Comparison of ENCODE assay signal across 9 mouse cellular contexts in genomic region chr4:148075259-148075658, GRCm38 (mm10). TPM values are rescaled to one million over a fixed set of nuclear protein-coding genes. Genes with fewer than 3 reads are reported as not detected.
DNase-seq lines count a peak whose midpoint lies in the region; ATAC-seq and TF ChIP-seq lines count a peak whose summit lies in the region.
"Had no signal": no experiment of that assay in that cellular context is flagged by ENCODE, and none has a peak within 500 bp of the region (broad histone marks: within the 10 kb centered on the region; RNA-seq: fewer than 3 reads in every experiment).

No protein-coding gene starts in this region.

- H3K4me2 ChIP-seq in hindbrain, postnatal 0 days (ENCODE audit: low read depth, low read length), result peak overlapping the region; percentile 46

- no peak for TF ChIP-seq CTCF in cortical plate, adult 2 months (IDR thresholded peaks at IDR 0.05; ENCODE audit: extremely low read depth, insufficient read depth, low read length)
- no peak for TF ChIP-seq CTCF in hindbrain, postnatal 0 days (IDR thresholded peaks at IDR 0.05; ENCODE audit: low read depth)

- H3K9me3 ChIP-seq in hindbrain, postnatal 0 days (ENCODE audit: low read length), result no peaks in the 10 kb centered on the region

- ATAC-seq in hindbrain, postnatal 0 days, result 0 out of 2 replicates have a peak, but pooled peaks have one; percentile 31

- no peaks in the 10 kb centered on the region for H3K27me3 ChIP-seq in hindbrain, postnatal 0 days (ENCODE audit: insufficient read depth, low read length)

- DNase-seq in T-cell, adult 2 months (ENCODE audit: low spot score), result peak; percentile 63
- DNase-seq in gastrocnemius, postnatal 10 days, result peak; percentile 65
- DNase-seq in hindbrain, postnatal 0 days (ENCODE audit: low spot score), result peak; percentile 83
- peak; percentile 32 to 56 for DNase-seq in left cerebral cortex, adult 8-10 months (ENCODE audit: low spot score in 2 of 2)
- DNase-seq in lung, postnatal 4 days, result peak; percentile 76 to 78
- DNase-seq in retina, adult 2 months (ENCODE audit: low read depth, low spot score), result peak; percentile 54
- peak; percentile 82 for DNase-seq in thymus, postnatal 4 days

- no peak for TF ChIP-seq POLR2A in cortical plate, adult 2 months (IDR thresholded peaks at IDR 0.05; ENCODE audit: extremely low read depth, insufficient read depth, low read length)

- no peak overlapping the region for H3K27ac ChIP-seq in cortical plate, adult 2 months (ENCODE audit: insufficient read depth, low read length)
- H3K27ac ChIP-seq in hindbrain, postnatal 0 days, result no peak overlapping the region

- WGBS in hindbrain, postnatal 0 days, result 33% methylated on average over 21 of the region's 21 CpGs

- 0 out of 2 replicates have a peak overlapping the region, but pooled peaks have one; percentile 9 for H3K9ac ChIP-seq in hindbrain, postnatal 0 days (replicated peaks; ENCODE audit: low read length)

- no peaks in the 10 kb centered on the region for H3K36me3 ChIP-seq in hindbrain, postnatal 0 days (ENCODE audit: insufficient read depth, low read length)

- H3K4me3 ChIP-seq in cortical plate, adult 2 months (ENCODE audit: insufficient read depth, low read length), result 0 out of 2 replicates have a peak overlapping the region, but pooled peaks have one; percentile 13
- H3K4me3 ChIP-seq in hindbrain, postnatal 0 days (ENCODE audit: low read length), result peak overlapping the region; percentile 19

- no peaks in the 10 kb centered on the region for H3K4me1 ChIP-seq in cortical plate, adult 2 months (ENCODE audit: control insufficient read depth, insufficient read depth, low read length)
- H3K4me1 ChIP-seq in hindbrain, postnatal 0 days (ENCODE audit: insufficient read depth, low read length), result no peaks in the 10 kb centered on the region

RNA-seq across cellular contexts. Expression of gene Agtrap, which starts 12.6 kb away (rescaled TPM):
- 5.8 and 6.1 TPM in 2 replicates for polyA plus RNA-seq in cortical plate, adult 2 months (2012; rRNA removed)
- 10 to 100 TPM; 14.9 to 15.5 TPM for total RNA-seq in gastrocnemius, postnatal 10 days (2021)
- 6.2 and 7.6 TPM in 2 replicates for total RNA-seq in hindbrain, postnatal 0 days (2014; rRNA removed)
- polyA plus RNA-seq in hindbrain, postnatal 0 days (2015; fragmentation: Nextera tagmentation; extraction: Ambion mirVana), result 9.9 and 10.4 TPM in 2 replicates
- 10 to 100 TPM in 2 of 4 experiments, 1 to 10 TPM in 2; 9.1 to 13.5 (median 10.6) TPM for total RNA-seq in left cerebral cortex, adult 8-10 months (2022)

RNA-seq across cellular contexts. Expression of gene Mthfr, which starts 36.4 kb away (rescaled TPM):
- 32.2 and 34.2 TPM in 2 replicates for polyA plus RNA-seq in cortical plate, adult 2 months (2012; rRNA removed)
- total RNA-seq in gastrocnemius, postnatal 10 days (2021), result 10 to 100 TPM; 20.0 to 23.4 TPM
- 46.0 and 52.4 TPM in 2 replicates for total RNA-seq in hindbrain, postnatal 0 days (2014; rRNA removed)
- polyA plus RNA-seq in hindbrain, postnatal 0 days (2015; fragmentation: Nextera tagmentation; extraction: Ambion mirVana), result 9.3 and 10.6 TPM in 2 replicates
- 10 to 100 TPM; 26.7 to 36.9 (median 31.1) TPM for total RNA-seq in left cerebral cortex, adult 8-10 months (2022)

RNA-seq across cellular contexts. Expression of gene Clcn6, which starts 36.6 kb away (rescaled TPM):
- polyA plus RNA-seq in cortical plate, adult 2 months (2012; rRNA removed), result 44.6 and 45.0 TPM in 2 replicates
- 1 to 10 TPM; 7.1 to 8.5 TPM for total RNA-seq in gastrocnemius, postnatal 10 days (2021)
- 58.6 and 60.7 TPM in 2 replicates for total RNA-seq in hindbrain, postnatal 0 days (2014; rRNA removed)
- polyA plus RNA-seq in hindbrain, postnatal 0 days (2015; fragmentation: Nextera tagmentation; extraction: Ambion mirVana), result 22.0 and 24.4 TPM in 2 replicates
- total RNA-seq in left cerebral cortex, adult 8-10 months (2022), result 10 to 100 TPM; 92.3 to 94.8 (median 93.8) TPM

RNA-seq across cellular contexts. Expression of gene Mad2l2, which starts 54.9 kb away (rescaled TPM):
- polyA plus RNA-seq in cortical plate, adult 2 months (2012; rRNA removed), result 24.2 and 25.2 TPM in 2 replicates
- 10 to 100 TPM; 11.9 to 14.3 TPM for total RNA-seq in gastrocnemius, postnatal 10 days (2021)
- 39.9 and 56.5 TPM in 2 replicates for total RNA-seq in hindbrain, postnatal 0 days (2014; rRNA removed)
- 99.7 and 102 TPM in 2 replicates for polyA plus RNA-seq in hindbrain, postnatal 0 days (2015; fragmentation: Nextera tagmentation; extraction: Ambion mirVana)
- 10 to 100 TPM; 15.8 to 18.8 (median 16.4) TPM for total RNA-seq in left cerebral cortex, adult 8-10 months (2022)

RNA-seq across cellular contexts. Expression of gene Draxin, which starts 55.2 kb away (rescaled TPM):
- polyA plus RNA-seq in cortical plate, adult 2 months (2012; rRNA removed), result 0.42 and 0.45 TPM in 2 replicates
- under 1 TPM; 0.16 to 0.23 TPM for total RNA-seq in gastrocnemius, postnatal 10 days (2021)
- total RNA-seq in hindbrain, postnatal 0 days (2014; rRNA removed), result 42.3 and 44.9 TPM in 2 replicates
- 7.2 TPM in 2 replicates for polyA plus RNA-seq in hindbrain, postnatal 0 days (2015; fragmentation: Nextera tagmentation; extraction: Ambion mirVana)
- under 1 TPM; 0.23 to 0.38 (median 0.30) TPM for total RNA-seq in left cerebral cortex, adult 8-10 months (2022)
- total RNA-seq: gastrocnemius, adult 8-10 months had no signal
